Mouse (Mus musculus): ENCODE measurements around the gene Stab1. TPM values are rescaled to one million over a fixed set of nuclear protein-coding genes. Genes with fewer than 3 reads are reported as not detected.

The Stab1 gene
- total RNA-seq, 4 experiments from 2014 or later, result 5.0 to 9.9 (median 6.0) TPM

DNA sequence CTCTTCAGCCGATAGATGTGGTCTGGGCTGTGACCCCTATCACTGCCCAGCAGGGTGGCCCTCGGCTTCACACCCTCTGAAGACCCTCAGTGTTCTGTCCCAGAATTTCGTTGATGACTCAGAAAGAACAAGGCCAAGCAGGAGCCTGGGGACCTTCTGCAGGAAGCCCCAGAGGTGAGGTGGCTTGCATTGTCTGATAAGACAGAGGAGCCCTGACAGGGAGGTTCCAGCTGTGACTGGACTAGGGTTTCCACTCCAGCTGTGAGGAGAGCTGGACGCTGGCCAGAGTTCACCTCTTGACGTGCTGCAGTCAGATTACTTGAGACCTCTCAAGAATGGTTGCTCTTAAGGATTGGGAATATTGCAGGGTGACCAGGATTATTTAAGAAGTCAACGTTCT is 36.4 kb downstream of the Stab1 start:
- no peak for DNase-seq (ENCODE audit: low spot score in 2 of 2)

GRCm38 (mm10) chr14:31131272-31131821 is 37.1 kb downstream of the Stab1 start:
- no peak for DNase-seq (ENCODE audit: low spot score in 2 of 2)

GRCm38 (mm10) chr14:31130236-31131220 is 37.9 kb downstream of the Stab1 start, which contains the start of gene Nt5dc2:
TSS of gene Nt5dc2 (plus strand) at chr14:31131053.
- DNase-seq (ENCODE audit: low spot score in 2 of 2), result peak; percentile 67 to 74

DNA sequence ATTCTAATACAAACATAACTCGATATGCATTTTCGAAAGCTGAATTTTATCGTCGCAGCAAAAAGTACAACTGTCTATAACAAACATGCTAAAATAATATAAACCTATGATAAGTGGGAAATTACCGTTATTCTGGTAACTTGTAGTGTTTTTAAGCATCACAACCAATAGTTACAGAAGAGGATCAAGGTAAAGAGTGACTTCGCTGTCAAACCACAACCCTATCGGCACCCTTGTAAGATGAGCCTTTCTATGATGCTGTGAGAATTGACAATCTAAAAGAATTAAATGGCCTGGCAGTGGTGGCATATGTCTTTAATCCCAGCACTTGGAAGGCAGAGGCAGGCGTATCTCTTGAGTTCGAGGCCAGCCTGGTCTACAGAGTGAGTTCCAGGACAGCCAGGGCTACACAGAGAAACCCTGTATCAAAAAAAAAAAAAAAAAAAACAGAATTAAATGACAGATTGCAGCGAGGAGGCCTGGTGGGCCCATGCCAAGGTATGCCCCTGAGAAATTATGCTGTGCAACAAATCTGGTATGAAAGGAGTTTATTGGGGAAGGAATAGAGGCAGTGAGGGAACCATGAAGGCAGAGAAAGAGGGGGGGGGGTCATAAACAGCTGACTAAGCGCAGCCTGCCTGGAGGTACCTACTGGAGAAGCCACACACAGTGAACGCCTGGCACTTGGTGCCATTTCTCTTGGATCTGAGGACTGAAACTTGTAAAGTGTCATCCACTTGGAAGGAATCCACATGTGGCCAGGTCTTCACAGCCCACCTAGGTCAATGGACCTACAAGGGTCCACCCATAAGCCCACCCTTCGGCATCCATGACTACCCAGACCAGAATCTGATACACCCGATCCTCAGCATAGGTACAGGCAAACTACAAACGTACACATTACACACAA is 38.9 kb downstream of the Stab1 start:
- DNase-seq (ENCODE audit: low spot score in 2 of 2), result no peak

- peak; percentile 93 to 97 for DNase-seq (ENCODE audit: low spot score in 2 of 2)
These were observed 39.6 kb downstream of the Stab1 start, which contains the start of gene Smim4 for GRCm38 (mm10) chr14:31128826-31129219. TSS of gene Smim4 (minus strand) at chr14:31128956.

- no peak for DNase-seq (ENCODE audit: low spot score in 2 of 2)
These were observed 40.2 kb downstream of the Stab1 start for GRCm38 (mm10) chr14:31128101-31128825.

DNA sequence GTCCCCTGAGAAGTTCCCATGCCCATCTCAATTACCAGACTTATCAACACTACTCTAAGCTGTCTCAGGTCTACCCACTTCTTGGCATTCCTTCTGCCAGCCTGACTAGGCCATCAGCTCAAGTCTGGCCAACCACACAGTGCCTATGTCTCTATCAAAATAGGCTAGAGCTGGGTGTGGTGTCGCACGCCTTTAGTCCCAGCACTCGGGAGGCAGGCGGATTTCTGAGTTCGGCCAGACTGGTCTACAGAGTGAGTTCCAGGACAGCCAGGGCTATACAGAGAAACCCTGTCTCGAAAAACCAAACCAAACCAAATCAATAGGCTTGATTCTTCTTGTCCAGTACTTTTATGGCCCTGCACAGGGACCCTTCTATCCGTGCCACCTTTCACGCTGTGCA is 41.6 kb downstream of the Stab1 start:
- DNase-seq (ENCODE audit: low spot score in 2 of 2), result no peak

DNA sequence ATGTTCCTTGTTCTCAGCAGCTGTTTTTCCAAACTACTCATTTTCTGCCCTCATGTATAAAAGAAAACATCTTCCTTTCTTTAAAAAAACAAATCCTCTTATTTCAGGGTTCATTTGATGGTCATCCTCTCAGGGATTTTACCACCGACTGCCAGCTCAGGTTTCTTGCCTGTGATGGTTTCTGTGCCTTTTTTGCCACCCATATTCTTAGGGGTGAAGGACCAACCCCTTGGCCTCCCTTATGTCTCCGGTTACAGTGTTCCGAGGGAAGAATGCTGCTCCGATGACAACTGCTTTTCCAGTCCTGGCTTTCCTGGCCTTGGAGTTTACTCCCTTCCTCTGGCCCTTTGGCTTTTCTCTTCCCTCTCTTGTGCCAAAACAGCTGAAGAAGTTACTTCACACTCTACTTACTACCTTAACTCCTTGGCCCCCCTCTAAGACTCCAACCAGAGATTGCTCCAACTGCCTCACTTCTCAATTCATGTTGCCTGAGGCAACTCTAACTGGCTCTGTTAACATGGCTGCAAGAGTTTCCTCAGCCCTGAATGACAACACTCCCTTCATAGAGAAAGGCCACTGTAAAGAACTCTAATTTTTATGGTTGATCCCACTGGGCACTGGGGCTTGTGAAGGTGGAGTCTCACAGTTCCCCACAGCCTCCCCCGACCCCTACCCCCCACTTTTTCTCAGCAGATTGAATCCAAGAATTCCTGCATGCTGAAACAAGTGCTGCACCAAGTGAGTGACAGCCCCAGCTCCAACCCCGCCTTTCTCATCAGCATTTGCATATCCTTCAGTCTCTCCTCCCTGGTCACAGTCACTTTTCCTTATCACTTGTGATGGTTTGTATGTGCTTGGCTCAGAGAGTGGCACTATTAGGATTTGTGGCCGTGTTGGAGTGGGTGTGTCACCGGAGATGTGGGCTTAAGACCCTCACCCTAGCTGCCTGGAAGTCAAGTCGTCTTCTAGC is 43.0 kb downstream of the Stab1 start:
- DNase-seq (ENCODE audit: low spot score in 2 of 2), result no peak

- DNase-seq (ENCODE audit: low spot score in 2 of 2), result no peak
These were observed 52.9 kb downstream of the Stab1 start for GRCm38 (mm10) chr14:31115522-31115921.

GRCm38 (mm10) chr14:31114011-31114410 is 54.4 kb downstream of the Stab1 start:
- no peak for DNase-seq (ENCODE audit: low spot score in 2 of 2)

DNA sequence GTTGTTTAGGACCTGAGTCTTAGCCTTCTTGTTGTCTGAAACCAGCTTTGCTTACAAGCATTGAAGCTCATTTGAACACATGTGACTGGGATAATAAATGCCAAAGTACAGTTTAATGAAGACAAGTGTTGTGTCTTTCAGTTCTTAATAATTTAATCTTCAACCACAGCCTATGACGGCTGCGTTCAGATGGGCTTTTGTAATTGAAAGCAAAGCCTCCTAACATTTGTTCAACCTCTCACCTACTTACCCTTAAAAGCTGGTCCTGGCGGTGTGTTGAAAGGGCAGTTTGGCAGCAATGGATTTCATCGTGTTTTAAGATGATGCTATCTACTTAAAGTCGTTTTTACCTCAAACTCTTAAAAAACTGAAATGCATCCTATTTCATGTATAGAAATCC is 56.3 kb downstream of the Stab1 start:
- DNase-seq (ENCODE audit: low spot score in 2 of 2), result no peak

DNA sequence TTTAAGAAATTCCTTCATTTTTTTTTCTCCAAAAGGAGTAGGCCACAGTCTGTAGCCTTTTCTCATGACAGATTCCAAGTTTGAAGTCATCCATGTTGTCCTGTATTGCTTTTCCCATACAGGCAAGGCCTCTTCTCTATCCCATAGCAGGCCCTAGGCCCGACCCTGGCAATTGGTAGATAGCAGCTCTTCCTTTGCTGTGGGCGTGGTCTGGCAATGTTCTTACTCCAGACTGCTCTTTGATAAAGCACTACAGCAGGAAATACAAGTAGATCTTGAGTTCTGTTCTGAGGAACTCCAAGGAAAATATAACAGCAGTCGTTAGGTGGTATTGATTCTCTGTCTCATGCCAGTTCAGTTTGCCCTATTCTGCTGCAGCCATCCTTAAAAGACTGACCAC is 57.8 kb downstream of the Stab1 start:
- no peak for DNase-seq (ENCODE audit: low spot score in 2 of 2)

DNA sequence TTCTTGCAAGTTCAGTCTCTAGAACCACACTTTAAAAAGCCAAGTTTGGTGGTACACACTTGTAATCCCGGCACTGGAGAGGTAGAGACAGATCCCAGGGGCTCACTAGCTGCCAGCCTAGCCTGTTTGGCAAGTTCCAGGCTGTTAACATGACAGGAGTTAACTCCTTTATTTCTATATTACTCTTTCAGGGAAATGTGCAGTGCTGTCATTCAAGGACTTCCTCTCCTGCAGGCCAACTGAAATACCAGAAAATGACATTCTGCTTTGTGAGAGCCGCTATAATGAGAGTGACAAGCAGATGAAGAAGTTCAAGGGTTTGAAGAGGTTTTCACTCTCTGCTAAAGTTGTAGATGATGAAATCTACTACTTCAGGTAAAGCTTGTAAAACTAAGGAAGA is 63.3 kb downstream of the Stab1 start:
- DNase-seq (ENCODE audit: low spot score in 2 of 2), result no peak

GRCm38 (mm10) chr14:31089918-31090317 is 78.5 kb downstream of the Stab1 start:
- no peak for DNase-seq (ENCODE audit: low spot score in 2 of 2)

Other genes with a start within 250 kb of the Stab1 start
- gene Itih3, start 244.9 kb downstream of the Stab1 start, total RNA-seq (2022), result under 1 TPM in 3 of 4 experiments, not detected in 1; 0.15 to 0.51 (median 0.40) TPM
- under 1 TPM in 1 of 4 experiments, not detected in 3; 0.11 TPM for gene Itih1, start 225.4 kb downstream of the Stab1 start, total RNA-seq (2022)
- gene Nek4, start 217.3 kb downstream of the Stab1 start, total RNA-seq (2022), result 1 to 10 TPM; 3.5 to 4.5 (median 4.0) TPM
- 10 to 100 TPM; 10.6 to 12.5 (median 11.8) TPM for gene Glt8d1, start 167.2 kb downstream of the Stab1 start, total RNA-seq (2022)
- gene Spcs1, start 167.0 kb downstream of the Stab1 start, total RNA-seq (2022), result 100 to 1,000 TPM; 121 to 132 (median 130) TPM
- gene Pbrm1, start 149.5 kb downstream of the Stab1 start, total RNA-seq (2022), result 10 to 100 TPM; 38.3 to 45.6 (median 39.8) TPM
- 10 to 100 TPM; 25.7 to 35.9 (median 30.8) TPM for gene Gnl3, start 149.5 kb downstream of the Stab1 start, total RNA-seq (2022)
- gene Smim4, start 39.7 kb downstream of the Stab1 start, total RNA-seq (2022), result 10 to 100 TPM; 26.8 to 40.5 (median 34.1) TPM
- 1 to 10 TPM in 1 of 4 experiments, under 1 TPM in 3; 0.32 to 1.1 (median 0.74) TPM for gene Nt5dc2, start 37.6 kb downstream of the Stab1 start, total RNA-seq (2022)
- gene Tnnc1, start 39.7 kb upstream of the Stab1 start, total RNA-seq (2022), result 100 to 1,000 TPM; 451 to 634 (median 529) TPM
- gene Nisch, start 48.3 kb upstream of the Stab1 start, total RNA-seq (2022), result 10 to 100 TPM; 49.1 to 60.3 (median 53.8) TPM
- gene Sema3g, start 49.2 kb upstream of the Stab1 start, total RNA-seq (2022), result 1 to 10 TPM; 3.8 to 4.9 (median 4.5) TPM
- gene Phf7, start 82.7 kb upstream of the Stab1 start, total RNA-seq (2022), result 10 to 100 TPM; 11.2 to 11.7 (median 11.6) TPM
- 10 to 100 TPM; 46.3 to 57.2 (median 48.7) TPM for gene Bap1, start 82.8 kb upstream of the Stab1 start, total RNA-seq (2022)
- under 1 TPM in 2 of 4 experiments, not detected in 2; 0.05 to 0.11 TPM for gene Dnah1, start 155.3 kb upstream of the Stab1 start, total RNA-seq (2022)
- 10 to 100 TPM; 27.0 to 33.1 (median 30.5) TPM for gene Capn7, start 168.0 kb upstream of the Stab1 start, total RNA-seq (2022)